Mouse (Mus musculus) splenic B cell, adult 2 months (primary cell): ENCODE measurements around the gene Gna15.
A peak's percentile ranks its signal among the peaks of the same experiment; 100 is the strongest.

Source experiments
- DNase-seq: peaks from one replicate; pipeline ENCODE4 v3.0.0-alpha.2; 2011; ENCODE audit warnings: low read depth, low spot score
- H3K27me3 ChIP-seq: 2 replicates; pipeline ENCODE4 v1.6.1; 2012; ENCODE audit warnings: mild to moderate bottlenecking, low read length, moderate library complexity, mixed read lengths; ENCODE audit not compliant: control insufficient read depth, poor library complexity, insufficient read depth, severe bottlenecking
- H3K36me3 ChIP-seq: 2 replicates; pipeline ENCODE4 v1.6.1; 2012; ENCODE audit warnings: mild to moderate bottlenecking, low read length, moderate library complexity, mixed read lengths; ENCODE audit not compliant: control insufficient read depth, poor library complexity, insufficient read depth, severe bottlenecking

The Gna15 gene

GRCm38 (mm10) chr10:81485060-81485449 is 39.0 kb downstream of the Gna15 start:
- no peaks in the 10 kb centered on the region; the same call in 1 of the 2 replicates for H3K27me3 ChIP-seq
- peaks cover 16% of the 10 kb centered on the region for H3K36me3 ChIP-seq
- DNase-seq: peak; percentile 59

- H3K27me3 ChIP-seq: no peaks in the 10 kb centered on the region; the same call in 1 of the 2 replicates
- H3K36me3 ChIP-seq: peaks cover 16% of the 10 kb centered on the region
- DNase-seq: no peak
Observed at GRCm38 (mm10) chr10:81484441-81485059, 39.5 kb downstream of the Gna15 start.

DNA sequence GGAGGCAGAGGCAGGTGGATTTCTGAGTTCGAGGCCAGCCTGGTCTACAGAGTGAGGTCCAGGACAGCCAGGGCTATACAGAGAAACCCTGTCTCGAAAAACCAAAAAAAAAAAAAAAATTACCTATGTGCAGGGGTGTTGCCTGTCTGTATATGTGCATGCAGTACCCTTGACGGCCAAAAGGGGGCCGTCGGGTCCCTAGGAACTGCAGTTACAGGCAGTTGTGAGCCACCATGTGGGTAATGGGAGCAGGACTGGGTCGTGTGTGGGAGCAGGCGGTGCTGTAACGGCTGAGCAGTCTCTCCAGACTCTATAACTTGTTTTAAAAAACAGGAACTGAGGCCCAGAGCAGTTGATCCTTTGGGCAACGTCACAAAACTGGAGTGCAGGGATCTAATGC is 40.0 kb downstream of the Gna15 start:
- H3K27me3 ChIP-seq: no peaks in the 10 kb centered on the region; the same call in 1 of the 2 replicates
- peaks cover 13% of the 10 kb centered on the region for H3K36me3 ChIP-seq
- DNase-seq: peak; percentile 76

DNA sequence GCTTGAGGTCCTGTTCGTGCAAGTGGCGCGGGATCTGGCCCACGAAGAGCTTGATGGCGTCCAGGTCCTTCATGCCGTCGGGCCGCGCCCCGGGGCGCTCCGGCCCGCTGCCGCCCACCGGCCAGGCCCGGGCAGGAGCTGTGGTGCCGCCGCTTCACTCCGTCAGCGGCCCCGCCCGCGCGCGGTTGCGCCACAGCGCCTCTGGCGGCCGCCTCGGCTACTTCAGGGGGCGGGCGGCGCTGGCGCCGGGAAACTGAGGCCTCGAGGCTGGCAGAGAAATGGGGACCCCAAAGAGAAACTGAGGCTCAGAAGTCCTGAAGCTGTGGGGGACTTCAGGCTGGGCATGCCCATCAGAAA is 41.5 kb downstream of the Gna15 start, which contains the start of gene Celf5:
TSS of gene Celf5 (minus strand) at position 177 of the 357 bp plus-strand sequence.
- peak; percentile 66 for DNase-seq
- H3K36me3 ChIP-seq: peaks cover 5% of the 10 kb centered on the region

GRCm38 (mm10) chr10:81481605-81482532 is 42.2 kb downstream of the Gna15 start:
- peaks cover 1% of the 10 kb centered on the region; the same call in 1 of the 2 replicates for H3K36me3 ChIP-seq
- H3K27me3 ChIP-seq: no peaks in the 10 kb centered on the region; the same call in 1 of the 2 replicates
- DNase-seq: no peak

More for the DNA sequence above, 41.5 kb downstream of the Gna15 start, which contains the start of gene Celf5:
- H3K27me3 ChIP-seq: no peaks in the 10 kb centered on the region; the same call in 1 of the 2 replicates

DNA sequence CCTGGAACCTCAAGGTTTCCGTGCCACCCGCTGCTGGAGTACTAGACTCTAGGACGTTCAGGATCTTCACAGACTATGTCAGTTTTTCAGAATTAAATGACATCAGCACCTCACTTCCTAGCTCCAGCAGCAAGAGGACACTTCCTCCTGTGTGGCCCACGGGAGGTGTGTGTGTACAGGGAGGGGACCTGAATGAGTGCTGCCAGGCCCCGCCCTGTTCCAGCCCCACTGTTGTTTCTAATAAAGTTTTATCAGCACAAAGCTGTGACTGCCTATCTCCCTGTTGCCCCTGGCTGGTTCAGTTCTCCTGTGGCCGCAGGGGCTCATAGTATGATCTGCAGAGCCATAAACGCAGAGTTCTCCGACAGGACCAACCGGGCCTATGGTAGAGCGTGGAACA is 49.6 kb downstream of the Gna15 start:
- no peak for DNase-seq
- Histone ChIP-seq H3K27me3 (peaks cover 4% of the 10 kb centered on the region), H3K36me3 (no peaks in the 10 kb centered on the region)

DNA sequence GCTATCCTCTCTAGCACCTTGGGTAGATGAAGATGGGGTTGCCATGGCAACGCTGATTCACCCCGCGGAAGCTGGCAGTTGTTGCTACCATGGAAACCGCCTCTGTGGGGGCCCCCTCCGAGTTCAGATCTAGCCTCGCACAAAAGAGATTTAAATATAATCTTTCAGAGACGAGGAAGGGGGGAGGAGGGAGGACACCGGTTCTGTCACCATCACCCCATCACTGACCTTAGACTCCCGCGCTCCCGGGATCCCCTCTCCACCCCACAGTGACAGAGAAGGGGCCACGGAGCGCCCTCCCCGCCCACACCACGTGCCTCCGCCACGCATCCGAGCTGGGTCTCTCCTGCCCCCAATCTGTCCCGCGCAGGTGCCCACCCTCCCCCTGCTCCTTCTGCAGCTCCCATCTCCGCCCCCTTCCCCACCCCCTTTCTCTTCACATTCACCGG is 51.0 kb downstream of the Gna15 start:
- Histone ChIP-seq H3K36me3 (no peaks in the 10 kb centered on the region), H3K27me3 (peaks cover 4% of the 10 kb centered on the region)
- DNase-seq: peak; percentile 74

GRCm38 (mm10) chr10:81472403-81473002 is 51.5 kb downstream of the Gna15 start:
- DNase-seq: no peak
- no peaks in the 10 kb centered on the region for H3K36me3 ChIP-seq
- H3K27me3 ChIP-seq: peaks cover 4% of the 10 kb centered on the region

DNA sequence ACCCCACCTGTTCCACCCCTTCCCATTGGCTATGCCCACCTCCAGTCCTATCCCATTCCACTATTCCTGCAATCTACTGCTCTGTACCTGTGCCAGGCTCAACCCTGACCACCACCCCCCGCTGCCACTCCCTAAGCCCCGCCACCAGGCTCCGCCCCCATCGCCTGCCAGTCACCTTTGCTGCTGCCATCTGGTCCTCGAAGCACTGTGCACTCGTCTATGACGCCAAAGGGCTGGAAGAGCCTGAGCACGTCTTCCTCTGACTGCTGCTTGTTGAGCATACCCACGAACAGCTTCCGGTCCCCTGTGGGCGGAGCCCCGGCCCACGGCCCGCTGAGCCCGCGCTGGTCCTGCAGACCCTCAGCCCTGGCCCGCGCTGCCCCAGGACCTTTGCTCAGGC is 53.6 kb downstream of the Gna15 start:
- peak; percentile 41 for DNase-seq
- no peaks in the 10 kb centered on the region for H3K36me3 ChIP-seq
- peaks cover 4% of the 10 kb centered on the region for H3K27me3 ChIP-seq

- Histone ChIP-seq H3K36me3 (no peaks in the 10 kb centered on the region), H3K27me3 (peaks cover 4% of the 10 kb centered on the region)
- DNase-seq: no peak
Observed at GRCm38 (mm10) chr10:81469253-81469652, 54.8 kb downstream of the Gna15 start.

DNA sequence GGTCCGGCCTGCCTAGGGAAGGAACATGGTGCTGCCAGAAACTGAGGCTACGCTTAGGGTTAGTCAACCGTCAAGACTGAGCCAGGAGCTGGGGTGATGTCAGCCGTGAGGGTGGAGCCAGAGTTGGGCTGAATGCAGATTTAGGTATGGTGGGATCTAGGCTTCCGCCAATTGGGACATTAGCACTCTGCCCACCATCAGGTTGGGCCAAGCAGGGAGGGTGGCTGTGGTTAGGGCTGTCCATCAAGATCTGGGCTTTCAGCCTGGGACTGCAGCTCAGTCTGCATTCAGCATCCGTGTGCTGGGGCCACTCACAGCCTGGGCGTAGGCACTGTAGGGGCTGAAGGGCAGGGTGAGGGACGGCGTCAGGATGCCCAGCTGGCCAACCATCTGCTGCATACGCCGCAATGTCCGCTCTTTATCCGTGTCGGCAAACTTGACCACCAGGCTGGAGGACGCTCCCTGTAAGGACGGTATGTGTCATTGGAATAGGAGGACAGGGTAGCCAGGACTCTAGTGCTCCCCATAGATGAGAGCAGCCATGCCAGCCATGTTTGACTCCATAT is 56.3 kb downstream of the Gna15 start:
- Histone ChIP-seq H3K36me3 (no peaks in the 10 kb centered on the region), H3K27me3 (0 out of 2 replicates have a peak, but pooled peaks cover 2% of the 10 kb centered on the region)
- no peak for DNase-seq

GRCm38 (mm10) chr10:81466881-81467280 is 57.1 kb downstream of the Gna15 start:
- no peak for DNase-seq
- Histone ChIP-seq H3K27me3 (no peaks in the 10 kb centered on the region), H3K36me3 (no peaks in the 10 kb centered on the region)

DNA sequence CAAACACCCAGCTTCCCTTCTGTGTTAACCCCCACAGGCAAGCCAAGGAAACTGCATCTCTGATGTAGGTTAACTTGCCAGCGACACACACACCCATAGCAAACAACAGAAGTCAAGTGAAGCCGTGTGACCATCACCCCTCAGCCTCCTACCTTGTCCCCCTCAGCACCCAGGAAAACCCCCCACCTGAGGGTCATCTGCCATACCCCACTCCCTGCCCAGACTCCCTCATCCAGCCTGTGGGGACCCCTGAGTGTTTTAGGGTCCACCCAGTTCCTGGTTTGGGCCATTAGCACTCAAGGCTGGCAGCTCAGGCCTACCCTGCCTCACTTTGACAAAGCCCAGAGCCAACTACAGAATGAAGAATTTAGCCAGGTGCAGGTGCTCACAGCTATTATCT is 58.0 kb downstream of the Gna15 start:
- DNase-seq: no peak
- Histone ChIP-seq H3K36me3 (no peaks in the 10 kb centered on the region), H3K27me3 (no peaks in the 10 kb centered on the region)

GRCm38 (mm10) chr10:81465265-81465645 is 58.8 kb downstream of the Gna15 start:
- Histone ChIP-seq H3K36me3 (no peaks in the 10 kb centered on the region), H3K27me3 (no peaks in the 10 kb centered on the region)
- DNase-seq: no peak
